8 mouse cellular contexts compared by ENCODE assay signal in genomic region chr10:112270887-112271802, GRCm38 (mm10). TPM values are rescaled to one million over a fixed set of nuclear protein-coding genes. Genes with fewer than 3 reads are reported as not detected.
DNase-seq lines count a peak whose midpoint lies in the region; ATAC-seq lines count a peak whose summit lies in the region.

Gene Kcnc2 (plus strand): TSS chr10:112271121.

- H3K4me1 ChIP-seq in heart, embryonic 11.5 days (ENCODE audit: control insufficient read depth, insufficient read depth, low read length): peaks cover 4% of the 10 kb centered on the region; the same call in 1 of the 2 replicates
- no peaks in the 10 kb centered on the region; the same call in 1 of the 2 replicates for H3K4me1 ChIP-seq in brown adipose tissue, adult 24 weeks (ENCODE audit: control insufficient read depth, insufficient read depth, insufficient read length, low read length)
- 0 out of 2 replicates have a peak, but pooled peaks cover 2% of the 10 kb centered on the region for H3K4me1 ChIP-seq in hindbrain, embryonic 11.5 days (replicated peaks; ENCODE audit: control insufficient read depth, insufficient read depth, low read length)
- H3K4me1 ChIP-seq in midbrain, embryonic 15.5 days: peaks cover 21% of the 10 kb centered on the region

- peak; percentile 37; the same call in 1 of the 2 replicates for ATAC-seq in heart, embryonic 11.5 days (replicated peaks; ENCODE audit: insufficient number of reproducible peaks, low FRiP score, low TSS enrichment)
- peak; percentile 62 for ATAC-seq in hindbrain, embryonic 11.5 days (ENCODE audit: low FRiP score)
- peak; percentile 62 for ATAC-seq in midbrain, embryonic 15.5 days (replicated peaks)
- ATAC-seq in inflammation-experienced regulatory T-cells, adult 6 months: no peak

- H3K9me3 ChIP-seq in heart, embryonic 11.5 days (replicated peaks; ENCODE audit: control insufficient read depth, low read length): no peaks in the 10 kb centered on the region
- no peaks in the 10 kb centered on the region for H3K9me3 ChIP-seq in hindbrain, embryonic 11.5 days (ENCODE audit: control insufficient read depth, low read length)
- H3K9me3 ChIP-seq in midbrain, embryonic 15.5 days: no peaks in the 10 kb centered on the region

- H3K36me3 ChIP-seq in heart, embryonic 11.5 days (ENCODE audit: control insufficient read depth, insufficient read depth, low read length): no peaks in the 10 kb centered on the region
- no peaks in the 10 kb centered on the region for H3K36me3 ChIP-seq in hindbrain, embryonic 11.5 days (ENCODE audit: control insufficient read depth, insufficient read depth, low read length)
- no peaks in the 10 kb centered on the region for H3K36me3 ChIP-seq in midbrain, embryonic 15.5 days (replicated peaks)

- DNase-seq in heart, adult 9 months (ENCODE audit: low spot score in 2 of 2): no peak
- peak; percentile 66 for DNase-seq in hindbrain, embryonic 11.5 days (ENCODE audit: low spot score)
- DNase-seq in left cerebral cortex, adult 8-10 months (ENCODE audit: low spot score in 2 of 2): no peak
- no peak for DNase-seq in adipocyte (ENCODE audit: low spot score)

- peaks cover 34% of the 10 kb centered on the region for H3K27me3 ChIP-seq in heart, embryonic 11.5 days (ENCODE audit: control insufficient read depth, insufficient read depth, low read length)
- peaks cover 15% of the 10 kb centered on the region for H3K27me3 ChIP-seq in hindbrain, embryonic 11.5 days (ENCODE audit: control insufficient read depth, insufficient read depth, low read length)
- peaks cover 12% of the 10 kb centered on the region; the same call in 1 of the 2 replicates for H3K27me3 ChIP-seq in midbrain, embryonic 15.5 days (replicated peaks)

- under 1% methylated on average over 20 of the region's 20 CpGs for WGBS in heart, embryonic 11.5 days (ENCODE audit: insufficient replicate concordance)
- 1% methylated on average over 20 of the region's 20 CpGs for WGBS in hindbrain, embryonic 11.5 days
- 1% methylated on average over 20 of the region's 20 CpGs for WGBS in midbrain, embryonic 15.5 days

- no peak within 1 kb of the TSS for H3K27ac ChIP-seq in heart, embryonic 11.5 days (ENCODE audit: low read depth, low read length)
- no peak within 1 kb of the TSS for H3K27ac ChIP-seq in brown adipose tissue, adult 24 weeks (replicated peaks; ENCODE audit: low read depth, low read length)
- H3K27ac ChIP-seq in hindbrain, embryonic 11.5 days (ENCODE audit: low read depth, low read length): no peak within 1 kb of the TSS
- H3K27ac ChIP-seq in midbrain, embryonic 15.5 days: peak within 1 kb of the TSS; percentile 51

- H3K9ac ChIP-seq in heart, embryonic 11.5 days (ENCODE audit: low read depth, low read length): peak within 1 kb of the TSS; percentile 62
- H3K9ac ChIP-seq in hindbrain, embryonic 11.5 days (ENCODE audit: low read depth, low read length): peak within 1 kb of the TSS; percentile 53
- H3K9ac ChIP-seq in midbrain, embryonic 15.5 days: peak within 1 kb of the TSS; percentile 66

- H3K4me3 ChIP-seq in heart, embryonic 11.5 days (ENCODE audit: low read depth, low read length): peak within 1 kb of the TSS; percentile 53
- H3K4me3 ChIP-seq in brown adipose tissue, adult 24 weeks (ENCODE audit: insufficient read depth, low read depth, low read length): peak within 1 kb of the TSS; percentile 75
- H3K4me3 ChIP-seq in hindbrain, embryonic 11.5 days (ENCODE audit: low read depth, low read length): peak within 1 kb of the TSS; percentile 50
- H3K4me3 ChIP-seq in midbrain, embryonic 15.5 days: peak within 1 kb of the TSS; percentile 68

- H3K4me2 ChIP-seq in heart, embryonic 11.5 days: peak within 1 kb of the TSS; percentile 98
- peak within 1 kb of the TSS; percentile 88 for H3K4me2 ChIP-seq in hindbrain, embryonic 11.5 days (replicated peaks; ENCODE audit: low read depth, low read length)
- peak within 1 kb of the TSS; percentile 93 for H3K4me2 ChIP-seq in midbrain, embryonic 15.5 days

RNA-seq across cellular contexts. Expression of gene Kcnc2, which starts in this region (rescaled TPM):
- polyA plus RNA-seq in heart, embryonic 11.5 days (2014; fragmentation: Nextera tagmentation; extraction: Ambion mirVana): 0.96 and 1.2 TPM in 2 replicates
- 0.38 TPM in 1 of 2 replicates, not detected in the other for polyA plus RNA-seq in brown adipose tissue, adult 24 weeks (2012; ENCODE audit: insufficient read depth, insufficient read length, missing spikeins)
- 0.86 and 1.2 TPM in 2 replicates for polyA plus RNA-seq in hindbrain, embryonic 11.5 days (2014; fragmentation: Nextera tagmentation; extraction: Ambion mirVana)
- 10 to 100 TPM; 69.1 to 84.2 (median 75.3) TPM for total RNA-seq in left cerebral cortex, adult 8-10 months (2022)
- 6.1 and 7.8 TPM in 2 replicates for polyA plus RNA-seq in midbrain, embryonic 15.5 days (2015; fragmentation: Nextera tagmentation; extraction: Ambion mirVana)
- under 1 TPM in 1 of 3 experiments, not detected in 2; 0.27 TPM for polyA plus RNA-seq in inflammation-experienced regulatory T-cells, adult 6 months (2017; shearing (Covaris generic))
